Mouse (Mus musculus) bone marrow macrophage, adult 2 months (primary cell): ENCODE data around the gene Pgbd5.

Experiments used
- CTCF ChIP-seq: IDR thresholded peaks from 2 replicates; pipeline ENCODE4 v1.5.1; 2012; ENCODE audit warnings: low read depth, mild to moderate bottlenecking, low read length, moderate library complexity
- POLR2A ChIP-seq: IDR thresholded peaks from 2 replicates; pipeline ENCODE4 v1.6.1; 2012; ENCODE audit warnings: mild to moderate bottlenecking, low read depth, low read length, borderline replicate concordance

DNA sequence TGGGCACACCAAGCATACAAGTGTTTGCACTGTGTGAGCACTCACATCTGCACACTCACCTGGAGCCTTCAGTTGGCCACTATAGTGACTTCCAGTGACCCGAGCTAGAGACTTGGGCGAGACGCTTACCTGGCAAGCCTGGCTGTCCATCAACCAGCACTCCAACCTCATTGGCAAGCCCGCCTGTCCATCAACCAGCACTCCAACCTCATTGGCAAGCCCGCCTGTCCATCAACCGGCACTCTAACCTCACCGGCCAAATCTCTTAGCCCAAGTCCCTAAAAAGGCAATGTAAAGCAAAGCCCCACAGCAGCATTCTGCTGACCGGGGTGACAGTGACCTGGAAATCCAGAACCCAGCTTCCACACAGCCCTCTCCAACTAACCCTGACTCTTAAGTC, 24.5 kb downstream of the Pgbd5 start:
- TF ChIP-seq CTCF (no peak), POLR2A (no peak)
